Mouse (Mus musculus) cerebellum, adult (tissue): Measurements from ENCODE around the gene Kcnj5.

Experiments used
- ATAC-seq: cut with Nextera tagmentation; 2 replicates; pipeline ENCODE4 v1.9.2; 2017; ENCODE audit warnings: mild to moderate bottlenecking, moderate library complexity, mixed read lengths; ENCODE audit not compliant: insufficient number of reproducible peaks, low FRiP score, low TSS enrichment

The Kcnj5 gene

GRCm38 (mm10) chr9:32344051-32344450 is at the start of gene Kcnj5:
Gene Kcnj5, minus strand, starts transcription at chr9:32344350.
- ATAC-seq, result no peak

DNA sequence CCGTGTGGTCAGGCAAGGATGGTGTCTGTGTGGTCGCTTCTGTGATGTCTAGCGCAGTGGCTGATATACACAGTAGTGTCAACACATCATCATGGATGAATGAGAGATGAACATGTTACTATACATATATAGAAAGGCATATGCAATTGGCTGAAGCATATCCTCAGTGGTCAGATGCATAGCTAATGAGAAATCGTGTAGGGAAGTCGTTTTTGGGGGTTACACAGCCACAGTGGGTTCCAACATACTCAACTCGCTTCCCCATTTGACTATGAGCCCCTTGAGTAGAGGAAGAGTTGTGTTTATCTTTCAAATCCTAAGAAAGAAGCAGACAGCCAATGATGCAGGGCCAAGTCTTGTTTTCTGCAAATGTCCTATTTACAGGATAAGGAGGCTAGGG is 48.6 kb upstream of the Kcnj5 start:
- ATAC-seq, result no peak

- ATAC-seq, result no peak
Observed at GRCm38 (mm10) chr9:32391701-32392100, 47.6 kb upstream of the Kcnj5 start.

DNA sequence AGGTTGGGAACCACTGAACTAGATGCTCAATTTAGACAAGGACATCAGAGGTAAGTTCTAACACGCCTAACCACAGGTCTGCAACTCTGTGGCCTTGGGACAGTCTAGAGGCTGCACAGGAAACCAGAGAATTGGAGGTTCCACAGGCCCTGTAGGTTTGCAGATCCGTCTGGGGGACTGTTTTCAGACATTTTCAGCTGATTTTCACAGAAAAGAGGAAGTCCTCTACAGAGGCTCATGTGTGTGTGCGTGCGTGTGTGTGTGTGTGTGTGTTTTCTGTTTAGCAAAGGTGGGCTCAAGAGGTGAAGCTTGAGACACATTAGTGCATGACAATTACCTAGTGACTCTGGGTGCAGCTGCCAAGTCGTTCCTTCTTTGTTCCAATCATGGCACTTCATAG is 46.9 kb upstream of the Kcnj5 start:
- ATAC-seq, result no peak

DNA sequence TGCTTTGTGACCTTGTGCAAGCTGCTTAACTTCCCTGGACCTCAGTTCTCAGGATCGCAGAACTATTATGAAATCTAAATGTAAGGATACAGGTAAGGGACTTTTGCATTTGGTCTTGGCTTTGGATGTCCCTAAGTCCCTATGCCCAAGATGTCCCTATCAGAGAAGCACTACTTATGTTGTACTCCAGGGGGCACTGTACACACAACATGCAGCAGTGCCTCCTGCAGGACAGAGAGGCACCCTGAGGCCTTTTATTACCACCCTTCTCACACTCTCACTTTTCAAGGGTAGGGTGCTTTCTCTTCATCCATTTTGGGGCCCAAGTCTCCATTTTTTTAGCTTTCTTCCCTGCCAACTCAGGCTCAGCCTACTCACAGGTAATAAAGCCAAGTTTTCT is 44.0 kb upstream of the Kcnj5 start:
- no peak for ATAC-seq

- ATAC-seq, result no peak
Observed at GRCm38 (mm10) chr9:32384906-32385305, 40.8 kb upstream of the Kcnj5 start.

DNA sequence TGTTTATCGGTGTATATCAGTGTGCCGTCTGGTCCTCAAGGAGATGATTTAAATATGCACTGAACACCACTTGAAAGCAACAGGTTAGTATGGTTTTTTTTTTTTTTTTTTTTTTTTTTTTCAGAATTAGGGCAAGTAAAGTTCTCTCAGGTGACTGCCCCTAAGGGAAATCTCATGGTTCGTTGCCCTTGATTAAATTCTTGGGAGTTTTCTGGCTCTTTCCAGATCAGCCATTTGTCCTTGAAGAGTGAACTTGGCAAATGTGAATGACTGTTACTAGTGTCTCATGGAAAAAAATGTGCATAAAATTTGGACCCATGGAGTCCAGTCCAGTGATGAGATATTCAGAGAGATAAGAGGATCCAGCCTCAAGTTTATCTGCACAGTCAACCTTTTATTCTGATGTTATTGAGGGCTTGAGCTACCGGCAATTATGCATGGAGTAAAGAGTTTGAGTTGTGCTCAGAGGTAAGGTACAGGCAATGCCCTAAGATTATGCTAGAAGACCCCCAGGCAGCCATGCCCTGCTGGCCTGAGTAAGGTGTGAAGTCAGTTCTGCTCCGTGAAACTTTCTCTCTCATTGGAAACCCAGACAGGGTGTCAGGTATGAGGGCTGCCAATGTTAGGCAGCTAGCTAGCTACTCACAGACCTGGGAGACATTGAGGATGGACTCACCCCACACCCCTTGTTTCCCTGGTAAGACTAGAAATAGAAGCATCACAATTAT is 32.9 kb upstream of the Kcnj5 start:
- no peak for ATAC-seq

DNA sequence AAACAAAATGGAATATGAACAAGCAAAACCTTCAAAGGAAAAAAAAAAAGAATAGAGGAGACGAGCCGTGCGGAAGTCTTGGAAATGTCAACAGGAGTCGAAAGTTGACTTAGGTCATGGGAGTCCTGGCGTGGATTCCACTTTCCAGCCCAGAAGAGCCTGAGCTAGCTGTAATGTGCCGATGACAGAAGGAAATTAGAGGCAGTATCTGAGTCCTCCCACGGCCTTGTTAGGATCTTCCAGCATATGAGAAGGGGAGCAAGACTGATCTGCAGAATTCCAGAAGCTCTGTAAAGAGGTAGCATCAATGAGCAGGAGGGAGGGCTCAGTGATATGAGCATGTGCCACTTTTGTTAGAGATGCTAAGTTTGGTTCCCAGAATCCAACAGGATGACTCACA is 31.9 kb upstream of the Kcnj5 start:
- ATAC-seq, result no peak

GRCm38 (mm10) chr9:32373656-32374055 is 29.5 kb upstream of the Kcnj5 start:
- no peak for ATAC-seq

- no peak for ATAC-seq
Observed at GRCm38 (mm10) chr9:32372202-32372601, 28.1 kb upstream of the Kcnj5 start, which contains the start of gene Kcnj1. Gene Kcnj1, plus strand, starts transcription at chr9:32372493.

DNA sequence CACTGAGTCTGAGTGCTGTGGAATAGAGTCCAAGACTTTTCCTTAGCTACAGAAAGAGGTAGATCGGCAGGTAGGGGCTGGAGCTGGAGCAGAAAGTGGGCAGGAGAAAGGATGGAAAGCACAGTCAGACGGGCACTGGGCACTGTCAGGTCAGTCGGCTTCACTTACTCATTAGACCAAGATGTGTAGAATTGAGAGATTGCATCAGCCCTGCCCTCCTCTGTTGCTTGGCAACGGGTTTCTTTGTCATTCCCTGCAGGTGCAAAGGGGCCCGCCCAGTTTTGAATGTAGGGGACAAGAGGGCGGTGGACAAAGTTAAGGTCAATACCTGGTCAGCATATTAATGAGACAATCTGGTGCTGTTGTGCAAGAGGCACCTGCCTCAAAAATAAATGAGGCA is 25.2 kb upstream of the Kcnj5 start:
- ATAC-seq, result no peak

DNA sequence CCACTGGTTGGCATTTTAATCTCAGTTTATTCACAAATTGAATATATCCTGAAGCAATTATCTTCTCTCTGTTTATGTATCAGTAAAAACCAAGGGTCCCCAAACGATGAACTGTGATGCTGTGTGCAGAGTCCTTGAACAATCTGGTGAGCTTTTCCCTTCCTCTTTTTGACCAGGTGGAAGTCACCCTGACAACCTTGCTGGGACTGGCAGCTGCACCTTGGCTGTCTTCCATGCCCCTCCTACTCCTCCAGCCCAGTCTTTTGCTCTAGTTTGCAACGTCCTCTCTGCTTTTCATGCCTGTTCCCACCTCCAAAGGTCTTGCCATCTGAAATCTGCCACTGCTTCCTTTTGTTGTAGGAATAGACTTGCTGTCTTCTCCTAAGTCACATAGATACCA is 24.7 kb upstream of the Kcnj5 start:
- no peak for ATAC-seq

DNA sequence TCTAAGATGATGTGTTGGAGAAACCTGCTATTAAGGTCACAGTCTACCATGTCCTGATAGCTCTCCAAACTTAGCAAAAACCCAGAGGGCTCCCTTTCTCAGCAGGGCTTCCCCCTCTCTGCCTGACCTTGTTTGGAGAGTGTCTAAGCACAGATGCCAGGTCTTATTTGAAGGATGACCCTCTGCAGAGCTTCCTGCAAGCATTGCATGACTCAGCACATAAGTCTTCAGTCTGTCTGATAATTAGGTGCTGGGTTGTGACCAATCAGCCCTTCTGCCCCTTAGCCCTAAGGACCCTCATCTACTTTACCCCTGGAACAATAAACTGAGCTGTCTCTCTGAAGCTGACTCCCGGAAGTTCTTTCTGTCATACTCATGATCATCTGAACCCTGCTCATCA is 16.6 kb upstream of the Kcnj5 start:
- ATAC-seq, result no peak

DNA sequence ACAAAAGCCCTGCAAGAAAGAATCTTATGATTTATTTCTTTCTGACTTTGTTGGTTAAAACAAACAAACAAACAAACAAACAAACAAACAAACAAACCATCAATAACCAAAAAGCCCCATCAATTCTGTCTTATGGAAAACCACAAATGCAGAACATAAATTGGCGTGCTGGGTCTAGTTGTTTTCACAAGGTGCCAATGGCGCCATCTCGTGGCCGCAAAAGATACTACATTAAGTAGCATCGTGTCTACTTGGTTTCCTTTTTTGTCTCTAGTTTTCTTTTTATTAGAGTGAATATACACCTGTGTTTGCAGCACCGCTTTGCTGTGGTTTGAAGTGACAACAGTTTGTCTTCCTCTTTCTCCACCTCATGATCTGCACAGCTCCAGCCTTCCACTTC is 6.2 kb upstream of the Kcnj5 start:
- ATAC-seq, result no peak

DNA sequence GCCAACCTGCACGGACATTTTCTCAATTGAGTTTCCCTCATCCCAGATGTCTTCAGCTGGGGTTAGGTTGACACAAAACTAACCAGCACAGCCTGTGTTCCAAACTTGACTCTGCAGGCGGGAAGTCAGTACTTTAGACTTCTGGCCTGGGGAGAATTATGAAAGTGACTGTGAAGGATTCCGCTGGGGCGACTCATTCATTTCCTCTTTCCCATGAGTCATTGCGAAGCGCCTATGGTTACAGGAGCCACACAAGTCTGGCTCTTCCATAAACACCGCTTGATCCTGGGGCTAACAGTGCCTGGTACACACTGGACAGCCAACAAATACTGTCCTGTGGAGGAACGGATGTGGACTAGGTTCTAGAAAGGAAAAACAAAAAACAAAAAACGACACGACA is 5.2 kb upstream of the Kcnj5 start:
- ATAC-seq, result no peak

- ATAC-seq, result no peak
Observed at GRCm38 (mm10) chr9:32348096-32348495, 3.9 kb upstream of the Kcnj5 start.

GRCm38 (mm10) chr9:32344489-32344888 is 339 bp upstream of the Kcnj5 start:
- no peak for ATAC-seq

DNA sequence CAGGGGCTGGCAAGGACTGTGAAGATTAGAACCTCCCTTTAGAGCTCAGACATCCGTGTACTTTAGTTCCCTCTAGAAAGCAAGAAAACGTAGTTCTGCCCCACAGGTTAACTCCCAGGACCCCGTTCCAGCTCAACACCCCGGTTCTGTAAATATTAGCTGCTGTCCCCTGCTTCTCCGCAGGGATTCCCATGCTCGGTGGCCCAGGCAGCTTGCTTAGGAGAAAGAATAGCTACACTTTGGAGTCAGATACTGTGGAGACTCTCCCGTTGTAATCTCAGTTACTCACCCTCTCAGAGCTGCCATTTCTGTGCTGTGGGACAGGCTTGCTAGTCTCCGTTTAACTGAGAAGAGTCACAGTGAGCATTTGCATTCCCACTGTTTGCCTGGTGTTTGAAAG is 1.2 kb downstream of the Kcnj5 start:
- ATAC-seq, result no peak

DNA sequence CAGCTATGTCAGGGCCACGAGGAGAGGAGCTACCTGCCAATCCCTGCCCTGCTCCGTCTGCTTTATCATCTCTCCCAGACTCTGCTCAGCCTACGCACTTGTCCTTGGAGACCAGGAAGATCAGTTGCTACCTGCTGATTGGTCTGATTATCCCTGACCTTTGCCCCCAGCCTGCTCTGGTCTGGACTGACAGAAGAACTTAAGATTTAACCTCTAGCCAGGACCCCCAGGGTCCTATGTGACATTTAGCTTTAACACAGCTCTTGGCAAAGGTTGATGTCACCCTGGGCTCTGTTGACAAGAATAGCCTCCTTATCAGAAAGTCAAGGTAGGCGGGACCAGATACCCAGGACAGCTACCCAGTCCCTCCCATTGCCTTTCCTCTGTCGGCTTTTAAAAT is 3.3 kb downstream of the Kcnj5 start:
- ATAC-seq, result no peak

DNA sequence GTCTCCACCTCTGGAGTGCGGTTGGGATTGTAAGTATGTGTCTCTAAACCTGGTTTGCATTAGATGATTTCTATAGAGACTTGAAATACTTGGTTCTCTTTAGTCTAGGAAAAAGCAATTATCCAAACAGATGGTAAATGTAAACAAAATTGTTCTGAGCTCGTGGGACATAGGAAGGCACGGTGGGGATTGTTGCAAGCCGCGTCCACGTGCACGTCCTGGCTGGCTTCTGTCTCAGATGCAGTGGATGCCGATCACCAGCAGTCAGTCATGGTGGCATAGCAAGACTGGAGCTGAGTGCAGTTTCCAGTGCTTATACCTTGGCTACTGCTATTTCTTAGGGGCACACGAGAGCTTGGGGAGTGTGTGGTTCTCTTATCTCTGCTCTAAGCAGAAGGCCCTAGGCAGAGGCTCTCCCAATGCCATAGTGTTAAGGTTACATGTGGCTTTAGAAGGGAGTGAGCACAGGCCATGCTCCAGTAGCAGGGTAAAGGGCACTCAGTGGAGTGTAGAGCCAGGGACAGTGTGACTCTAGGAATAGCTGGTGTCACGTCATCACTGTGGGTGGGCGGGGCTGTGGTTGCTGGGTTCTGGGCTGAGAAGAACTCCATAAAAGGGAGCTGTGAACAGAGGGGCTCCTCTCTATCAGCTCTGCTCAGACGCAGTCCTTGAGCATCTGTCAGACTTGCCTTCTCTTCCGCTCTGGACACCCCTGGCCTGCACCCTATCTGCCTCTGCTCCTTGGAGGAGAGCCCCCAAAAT is 8.6 kb downstream of the Kcnj5 start:
- ATAC-seq, result no peak

DNA sequence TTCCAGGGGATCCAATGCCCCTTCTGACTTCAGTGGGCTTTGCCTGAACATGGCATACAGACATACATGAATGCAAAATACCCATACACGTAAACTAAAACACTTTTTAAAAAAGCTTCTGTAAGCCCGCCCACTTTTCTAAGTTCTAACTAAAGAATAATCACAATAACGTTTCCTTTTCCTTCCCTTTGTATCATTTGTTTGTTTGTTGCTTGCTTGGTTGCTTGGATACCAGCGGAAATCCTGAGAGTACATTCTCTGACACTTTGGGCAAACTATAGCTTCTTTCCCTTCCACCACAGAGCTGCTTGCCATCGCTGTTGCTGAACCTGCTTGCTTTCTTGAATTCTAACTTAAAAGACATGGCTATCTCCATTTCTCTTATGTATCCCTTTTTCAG is 13.0 kb downstream of the Kcnj5 start:
- no peak for ATAC-seq

DNA sequence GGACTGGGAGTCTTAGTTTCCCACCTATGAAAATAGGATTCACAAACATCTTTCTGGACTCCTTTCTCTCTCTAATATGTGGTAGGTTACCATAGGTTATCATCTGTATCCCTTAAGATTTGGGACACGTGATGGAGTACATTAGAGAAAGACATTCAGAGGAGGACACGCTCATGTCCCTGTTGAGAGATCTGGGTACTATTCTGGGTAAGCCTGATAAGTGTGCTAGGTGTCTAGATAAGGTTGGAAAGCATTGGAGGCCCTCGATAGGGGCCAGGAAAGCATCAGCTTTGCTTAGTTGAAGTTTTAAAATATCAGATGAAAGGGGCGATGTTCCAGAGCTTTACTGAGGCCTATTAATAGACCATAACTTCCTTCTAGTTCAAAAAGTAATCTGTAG is 15.4 kb downstream of the Kcnj5 start:
- ATAC-seq, result no peak
